Mouse (Mus musculus) MEL (cell line): ENCODE measurements around the gene Unkl. TPM values are rescaled to one million over a fixed set of nuclear protein-coding genes. Genes with fewer than 3 reads are reported as not detected.

Experiments used
- DNase-seq: peaks from one replicate; pipeline ENCODE4 v3.0.0; 2011; ENCODE audit warnings: low read depth, low spot score
- H3K27ac ChIP-seq: 2 replicates; pipeline ENCODE4 v1.5.1; 2012; ENCODE audit warnings: low read depth, mild to moderate bottlenecking, control low read depth, low read length, moderate library complexity; ENCODE audit not compliant: control insufficient read depth
- H3K27me3 ChIP-seq, 2 experiments: fragments of 150-350 bp in 1 of 2; sonication (generic) in 1 of 2; 2 replicates each; pipeline ENCODE4 v1.6.1; 2012; ENCODE audit warnings: low read length in 2 of 2, mild to moderate bottlenecking in 2 of 2, improper control_type of control experiment in 1 of 2, moderate library complexity in 1 of 2; ENCODE audit not compliant: insufficient read depth in 2 of 2, control insufficient read depth in 1 of 2
- H3K36me3 ChIP-seq, 2 experiments: 2 replicates each; pipeline ENCODE4 v1.6.1; 2012 to 2014; ENCODE audit warnings: low read length in 2 of 2, improper control_type of control experiment in 1 of 2, inconsistent platforms in 1 of 2, mild to moderate bottlenecking in 1 of 2; ENCODE audit not compliant: insufficient read depth in 2 of 2, control insufficient read depth in 1 of 2
- H3K4me1 ChIP-seq, 2 experiments: fragments of 150-350 bp in 1 of 2; sonication (generic) in 1 of 2; 2 replicates each; pipeline ENCODE4 v1.6.1; 2012; ENCODE audit warnings: low read length in 2 of 2, improper control_type of control experiment in 1 of 2, mild to moderate bottlenecking in 1 of 2; ENCODE audit not compliant: insufficient read depth in 2 of 2, control insufficient read depth in 1 of 2
- H3K4me3 ChIP-seq, 2 experiments: fragments of 150-350 bp in 1 of 2; sonication (generic) in 1 of 2; 2 replicates each; pipeline ENCODE4 v1.5.1; 2012; ENCODE audit warnings: low read depth in 2 of 2, low read length in 2 of 2, mild to moderate bottlenecking in 2 of 2, moderate library complexity in 2 of 2, control low read depth in 1 of 2, improper control_type of control experiment in 1 of 2; ENCODE audit not compliant: control insufficient read depth in 1 of 2, insufficient read depth in 1 of 2
- H3K79me2 ChIP-seq: 2 replicates; pipeline ENCODE4 v1.6.1; 2012; ENCODE audit warnings: mild to moderate bottlenecking, low read length, moderate library complexity; ENCODE audit not compliant: control insufficient read depth, poor library complexity, insufficient read depth
- H3K9ac ChIP-seq: 2 replicates; pipeline ENCODE4 v1.6.1; 2012; ENCODE audit warnings: low read depth, mild to moderate bottlenecking, control low read depth, low read length, moderate library complexity; ENCODE audit not compliant: control insufficient read depth, poor library complexity, severe bottlenecking
- H3K9me3 ChIP-seq: fragments of 150-350 bp; sonication (generic); replicated peaks from 2 replicates; pipeline ENCODE4 v1.6.1; 2012; ENCODE audit warnings: mild to moderate bottlenecking, low read length, improper control_type of control experiment, moderate library complexity; ENCODE audit not compliant: insufficient read depth
- GABPA ChIP-seq: IDR thresholded peaks from 2 replicates; pipeline ENCODE4 v1.6.1; 2012; ENCODE audit warnings: low read depth, mild to moderate bottlenecking, inconsistent platforms, low read length, improper control_type of control experiment, moderate library complexity
- GATA1 ChIP-seq: IDR thresholded peaks from 2 replicates; pipeline ENCODE4 v1.6.1; 2011; ENCODE audit warnings: low read depth, low read length, improper control_type of control experiment
- HCFC1 ChIP-seq: IDR thresholded peaks from 2 replicates; pipeline ENCODE4 v1.6.1; 2012; ENCODE audit warnings: low read depth, mild to moderate bottlenecking, inconsistent platforms, low read length, improper control_type of control experiment, moderate library complexity
- JUND ChIP-seq: IDR thresholded peaks from 2 replicates; pipeline ENCODE4 v1.6.1; 2011; ENCODE audit warnings: low read depth, mild to moderate bottlenecking, improper control_type of control experiment, low read length
- MAZ ChIP-seq: IDR thresholded peaks from 2 replicates; pipeline ENCODE4 v1.6.1; 2012; ENCODE audit warnings: low read depth, mild to moderate bottlenecking, inconsistent platforms, low read length, improper control_type of control experiment
- MEF2A ChIP-seq: IDR thresholded peaks from 2 replicates; pipeline ENCODE4 v1.6.1; 2014; ENCODE audit warnings: low read depth, mild to moderate bottlenecking, inconsistent platforms, low read length, improper control_type of control experiment; ENCODE audit not compliant: poor library complexity, insufficient replicate concordance, severe bottlenecking; ENCODE audit errors: extremely low read depth
- MXI1 ChIP-seq: IDR thresholded peaks from 2 replicates; pipeline ENCODE4 v1.6.1; 2011; ENCODE audit warnings: mild to moderate bottlenecking, low read depth, low read length, improper control_type of control experiment
- MYB ChIP-seq: IDR thresholded peaks from 2 replicates; pipeline ENCODE4 v1.6.1; 2011; ENCODE audit warnings: mild to moderate bottlenecking, low read depth, low read length, improper control_type of control experiment
- NRF1 ChIP-seq: IDR thresholded peaks from 2 replicates; pipeline ENCODE4 v1.6.1; 2014; ENCODE audit warnings: low read depth, mild to moderate bottlenecking, inconsistent platforms, low read length, improper control_type of control experiment, moderate library complexity; ENCODE audit not compliant: poor library complexity, insufficient read depth, severe bottlenecking
- POLR2AphosphoS5 ChIP-seq: IDR thresholded peaks from 2 replicates; pipeline ENCODE4 v1.6.1; 2012; ENCODE audit warnings: low read depth, borderline replicate concordance, mild to moderate bottlenecking, inconsistent platforms, low read length, moderate library complexity, mixed read lengths
- SIN3A ChIP-seq: IDR thresholded peaks from 2 replicates; pipeline ENCODE4 v1.6.1; 2012; ENCODE audit warnings: low read length, improper control_type of control experiment, inconsistent platforms
- TAL1 ChIP-seq: IDR thresholded peaks from 2 replicates; pipeline ENCODE4 v1.6.1; 2012; ENCODE audit warnings: mild to moderate bottlenecking, inconsistent platforms, low read length, moderate library complexity, mixed read lengths
- TBP ChIP-seq: IDR thresholded peaks from 2 replicates; pipeline ENCODE4 v1.8.0; 2011; ENCODE audit warnings: low read depth, low read length, improper control_type of control experiment
- USF1 ChIP-seq: IDR thresholded peaks from 2 replicates; pipeline ENCODE4 v1.6.1; 2014; ENCODE audit warnings: low read depth, mild to moderate bottlenecking, inconsistent platforms, low read length, improper control_type of control experiment, moderate library complexity
- USF2 ChIP-seq, 2 experiments: IDR thresholded peaks; 2 replicates each; pipeline ENCODE4 v1.6.1; 2011 to 2012; ENCODE audit warnings: improper control_type of control experiment in 2 of 2, low read length in 2 of 2, borderline replicate concordance in 1 of 2, inconsistent platforms in 1 of 2, low read depth in 1 of 2, mild to moderate bottlenecking in 1 of 2; ENCODE audit not compliant: insufficient read depth in 1 of 2
- ZKSCAN1 ChIP-seq: IDR thresholded peaks from 2 replicates; pipeline ENCODE4 v1.6.1; 2012; ENCODE audit warnings: low read depth, mild to moderate bottlenecking, inconsistent platforms, low read length, improper control_type of control experiment, moderate library complexity
- polyA plus RNA-seq, 2 experiments: library from polyadenylated mRNA; stranded (reverse) in 1 of 2; unstranded in 1 of 2; fragments of >175 nt in 1 of 2; fragments of >200 nt in 1 of 2; gene quantifications; 2 replicates each; pipeline versions ENCODE4 v1.2.1 to v1.2.4; 2012; ENCODE audit warnings: low replicate concordance in 2 of 2, low read depth in 1 of 2; ENCODE audit not compliant: insufficient read length in 2 of 2, insufficient read depth in 1 of 2, missing spikeins in 1 of 2
- total RNA-seq: library from RNA; depleted of rRNA; stranded (reverse); fragments of 300-350 nt; gene quantifications from 2 replicates; pipeline ENCODE4 v1.2.3, GENCODE M21; 2012

Unkl gene
- total and polyA plus RNA-seq, 3 experiments, result 18.0 to 42.4 TPM; not detected in 1

DNA sequence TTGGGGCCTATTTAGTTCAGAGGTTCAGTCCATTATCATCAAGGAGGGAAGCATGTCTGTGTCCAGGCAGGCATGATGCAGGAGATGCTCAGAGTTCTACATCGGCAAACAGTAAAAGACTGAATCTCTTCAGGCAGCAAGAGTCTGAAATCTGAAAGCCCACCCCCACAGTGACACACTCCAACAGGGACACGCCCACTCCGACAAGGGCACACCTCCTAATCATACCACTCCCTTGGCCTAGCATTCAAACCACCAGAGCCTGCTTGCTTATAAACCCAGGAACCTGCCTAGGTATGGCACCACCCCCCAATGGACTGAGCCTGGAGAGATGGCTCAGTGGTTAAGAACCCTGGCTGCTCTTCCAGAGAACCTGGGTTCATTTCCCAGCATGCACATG lies 27.2 kb downstream of the Unkl start:
- Histone ChIP-seq H3K36me3 (peaks cover 0 to 1% of the 10 kb centered on the region in 2 experiments; a peak in 1 of 4 replicates), H3K79me2 (no peaks in the 10 kb centered on the region), H3K27ac (no peak overlapping the region), H3K4me3 (no peak overlapping the region), H3K9ac (no peak overlapping the region), H3K27me3 (no peaks in the 10 kb centered on the region), H3K4me1 (peaks cover 0 to 2% of the 10 kb centered on the region in 2 experiments; a peak in 1 of 4 replicates), H3K9me3 (no peaks in the 10 kb centered on the region)
- TF ChIP-seq TBP (no peak), SIN3A (no peak), TAL1 (no peak), HCFC1 (no peak), POLR2AphosphoS5 (no peak), MAZ (no peak), ZKSCAN1 (no peak), USF1 (no peak)
- DNase-seq, result peak; percentile 27

DNA sequence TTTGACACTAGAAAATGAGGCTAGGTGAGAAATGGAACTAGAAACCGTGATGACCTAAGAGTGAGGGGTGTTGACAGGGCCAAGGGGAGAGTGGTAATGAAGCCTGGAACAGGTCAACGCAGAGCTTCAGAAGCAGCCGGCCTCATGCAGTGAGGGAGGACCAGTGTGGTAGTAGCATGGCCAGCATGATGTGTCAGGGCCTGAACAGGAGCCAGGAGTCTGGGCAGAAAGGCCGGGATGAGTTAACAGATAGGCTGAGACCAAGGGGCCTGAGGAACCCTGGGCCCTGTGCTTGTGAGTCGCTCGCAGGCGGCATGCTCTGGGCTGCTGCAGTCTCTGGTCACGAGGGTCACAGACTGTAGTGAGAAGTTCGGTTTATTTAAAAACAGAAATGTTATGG lies 30.8 kb downstream of the Unkl start:
- H3K4me1 ChIP-seq, result peaks cover 3 to 16% of the 10 kb centered on the region in 2 experiments; a peak in 3 of 4 replicates
- H3K36me3 ChIP-seq, result peaks cover 1 to 5% of the 10 kb centered on the region in 2 experiments; a peak in 2 of 4 replicates
- DNase-seq, result no peak
- H3K79me2 ChIP-seq, result peaks cover 10% of the 10 kb centered on the region
- H3K9me3 ChIP-seq, result no peaks in the 10 kb centered on the region
- H3K9ac ChIP-seq, result no peak overlapping the region
- H3K27me3 ChIP-seq, result no peaks in the 10 kb centered on the region
- TF ChIP-seq TBP (no peak), MYB (no peak), SIN3A (no peak), NRF1 (no peak), HCFC1 (no peak), POLR2AphosphoS5 (no peak), MEF2A (no peak)
- TF ChIP-seq, all 39 proteins: peak for 0
- Histone ChIP-seq H3K27ac (no peak overlapping the region), H3K4me3 (no peak overlapping the region)

DNA sequence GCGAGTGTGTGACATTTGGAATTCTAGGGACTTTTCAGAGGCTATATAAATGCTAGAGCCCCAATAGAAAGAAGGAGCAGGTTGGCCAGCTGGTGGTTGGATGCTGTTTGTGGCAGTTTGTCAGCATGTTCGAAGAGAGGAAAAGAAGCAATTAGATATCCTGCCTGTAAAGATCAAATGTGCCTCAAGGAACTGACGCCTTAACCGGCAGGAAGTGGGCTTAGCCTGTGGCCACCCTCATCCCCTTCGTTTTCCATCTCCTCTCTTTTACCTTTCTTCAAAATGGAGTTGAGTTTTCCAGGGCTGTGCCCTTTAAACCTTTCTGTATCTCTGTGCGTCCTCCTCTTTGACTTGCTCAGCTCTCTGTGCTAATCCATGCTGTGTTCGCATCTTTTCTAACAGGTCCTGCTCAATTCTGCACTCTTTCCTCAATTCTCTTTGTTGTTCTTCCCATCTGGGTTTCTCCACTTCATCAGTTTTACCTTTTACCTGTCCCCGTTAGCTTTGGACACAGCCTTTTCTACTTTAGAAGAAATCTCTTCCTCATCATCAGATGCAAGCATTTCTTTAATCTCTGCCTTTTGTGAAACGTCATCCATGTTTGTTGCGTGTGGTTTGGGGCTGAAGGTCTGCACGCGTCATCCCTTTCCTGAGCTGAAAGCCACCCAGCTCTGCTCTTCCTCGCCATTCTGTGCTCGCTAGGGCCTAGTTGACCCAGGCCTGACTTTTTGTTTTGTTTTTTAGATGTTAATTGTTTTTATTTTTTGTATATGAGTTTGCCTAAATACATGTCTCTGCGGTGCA lies 31.5 kb downstream of the Unkl start:
- no peaks in the 10 kb centered on the region for H3K9me3 ChIP-seq
- H3K4me3 ChIP-seq, result no peak overlapping the region
- peaks cover 17% of the 10 kb centered on the region for H3K79me2 ChIP-seq
- H3K4me1 ChIP-seq, result peaks cover 5 to 24% of the 10 kb centered on the region in 2 experiments; a peak in 3 of 4 replicates
- no peak overlapping the region for H3K9ac ChIP-seq
- DNase-seq, result no peak
- no peak for TF ChIP-seq GATA1
- TF ChIP-seq JUND, result no peak
- TF ChIP-seq NRF1, result no peak
- TF ChIP-seq MYB, result no peak
- TF ChIP-seq MXI1, result no peak
- no peak for TF ChIP-seq USF2 (IDR thresholded peaks at IDR 0.05; ENCODE audit: borderline replicate concordance in 1 of 2, insufficient read depth in 1 of 2, low read depth in 1 of 2, low read length in 2 of 2)
- TF ChIP-seq MEF2A, result no peak
- TF ChIP-seq GABPA, result no peak
- H3K36me3 ChIP-seq, result peaks cover 1 to 12% of the 10 kb centered on the region in 2 experiments; a peak in 2 of 4 replicates
- H3K27ac ChIP-seq, result no peak overlapping the region
- no peaks in the 10 kb centered on the region for H3K27me3 ChIP-seq
